Mouse (Mus musculus): ENCODE measurements around the gene Plk5. TPM values are rescaled to one million over a fixed set of nuclear protein-coding genes. Genes with fewer than 3 reads are reported as not detected.

Gene Plk5
- polyA plus RNA-seq, 1 experiment: 0.05 TPM

DNA sequence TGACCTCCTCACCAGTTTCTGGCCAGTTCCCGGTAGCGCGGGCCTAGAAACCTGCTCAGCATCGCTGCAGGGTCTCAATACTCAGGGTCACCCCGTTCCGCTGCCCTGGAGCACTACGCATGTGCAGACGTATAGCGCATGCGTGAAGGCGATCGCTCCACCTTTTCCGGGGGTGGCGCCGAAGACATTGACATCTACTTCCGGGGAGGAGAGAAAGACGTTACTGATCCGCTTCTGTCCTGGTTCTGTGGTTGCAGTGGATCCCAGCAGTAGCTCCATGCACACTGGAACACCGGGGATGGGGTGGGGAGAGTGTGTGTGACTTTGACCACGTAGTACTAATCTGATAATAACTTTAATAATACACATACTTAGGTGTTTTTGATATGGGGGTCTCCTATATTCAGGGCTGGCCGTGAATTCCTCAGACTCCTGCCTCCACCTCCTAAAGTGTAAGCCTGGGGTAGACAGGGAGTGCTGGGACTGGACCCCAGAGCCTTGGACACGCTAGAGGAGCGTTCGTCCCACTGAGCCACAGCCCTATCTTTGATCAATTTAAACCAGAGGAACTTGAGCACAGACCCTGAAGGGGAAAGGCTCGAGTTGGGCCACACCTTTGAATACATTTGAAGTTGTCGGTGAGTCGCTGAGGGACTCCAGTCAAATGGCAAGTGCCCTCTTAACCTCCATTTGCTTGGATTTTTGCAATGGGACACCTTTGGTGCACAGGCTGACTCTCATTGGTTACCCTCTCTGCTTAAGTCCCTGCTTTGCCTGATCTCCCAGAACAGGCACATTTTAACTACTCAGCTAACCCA is 50.6 kb downstream of the Plk5 start, which contains the start of gene Uqcr11:
Uqcr11 (minus strand) TSS at position 147 of the 818 bp plus-strand sequence.
- H3K79me2 ChIP-seq (ENCODE audit: control insufficient read depth, insufficient read depth): peaks cover 33% of the 10 kb centered on the region
- H3K4me2 ChIP-seq (ENCODE audit: low read depth): peak within 1 kb of the TSS; percentile 100
- H3K36me3 ChIP-seq (ENCODE audit: control insufficient read depth, insufficient read depth): peaks cover 13% of the 10 kb centered on the region
- peak within 1 kb of the TSS; percentile 58 for H3ac ChIP-seq (ENCODE audit: control insufficient read depth, insufficient read length)
- TF ChIP-seq POLR2AphosphoS2 (IDR thresholded peaks at IDR 0.05; ENCODE audit: insufficient read length, low read depth) (no peak), POLR2A (IDR thresholded peaks at IDR 0.05; ENCODE audit: insufficient read length, low read depth) (peak; percentile 70), MAX (IDR thresholded peaks at IDR 0.05; ENCODE audit: low read depth) (no peak), REST (IDR thresholded peaks at IDR 0.05; ENCODE audit: insufficient read depth, insufficient read length) (no peak)
- peak within 1 kb of the TSS; percentile 93 for H3K4me3 ChIP-seq
- no peaks in the 10 kb centered on the region for H3K27me3 ChIP-seq (ENCODE audit: control insufficient read depth, insufficient read depth, insufficient read length)

DNA sequence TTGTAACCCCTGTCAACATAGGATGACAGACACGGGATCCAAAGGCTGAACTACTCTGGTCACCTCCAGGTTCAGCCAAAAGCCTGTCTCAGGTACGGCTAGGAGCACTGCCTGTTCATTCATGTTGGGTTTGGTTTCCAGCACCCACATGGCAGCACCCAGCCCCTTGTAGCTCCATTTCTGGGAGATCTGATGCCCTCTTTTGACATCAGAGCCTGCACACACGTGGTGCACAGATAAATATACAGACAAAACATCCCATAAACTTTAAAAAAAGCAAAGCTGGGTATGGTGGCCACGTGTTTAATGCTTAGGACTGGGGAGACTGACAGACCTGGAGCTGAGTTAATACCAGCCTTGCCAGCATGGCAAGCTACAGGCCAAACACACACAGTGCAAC is 51.7 kb downstream of the Plk5 start:
- Histone ChIP-seq H3K4me2 (ENCODE audit: low read depth) (no peak overlapping the region), H3K4me3 (no peak overlapping the region), H3K36me3 (ENCODE audit: control insufficient read depth, insufficient read depth) (peaks cover 13% of the 10 kb centered on the region), H3ac (ENCODE audit: control insufficient read depth, insufficient read length) (no peak overlapping the region), H3K79me2 (ENCODE audit: control insufficient read depth, insufficient read depth) (peaks cover 33% of the 10 kb centered on the region), H3K27me3 (ENCODE audit: control insufficient read depth, insufficient read depth, insufficient read length) (no peaks in the 10 kb centered on the region)
- TF ChIP-seq CEBPB (IDR thresholded peaks at IDR 0.05; ENCODE audit: insufficient read depth, poor library complexity, severe bottlenecking) (no peak), MAX (IDR thresholded peaks at IDR 0.05; ENCODE audit: low read depth) (no peak), MYOG (IDR thresholded peaks at IDR 0.05; ENCODE audit: control insufficient read depth in 1 of 3, insufficient read depth in 1 of 3, insufficient read length in 2 of 3, low read depth in 2 of 3) (no peak), USF1 (IDR thresholded peaks at IDR 0.05; ENCODE audit: low read depth) (no peak), TCF12 (IDR thresholded peaks at IDR 0.05; ENCODE audit: insufficient read depth, poor library complexity, severe bottlenecking) (no peak), MYOD1 (IDR thresholded peaks at IDR 0.05; ENCODE audit: control insufficient read depth in 1 of 3, insufficient read length in 2 of 3, low read depth in 2 of 3) (no peak), POLR2A (IDR thresholded peaks at IDR 0.05; ENCODE audit: insufficient read length, low read depth) (no peak), POLR2AphosphoS2 (IDR thresholded peaks at IDR 0.05; ENCODE audit: insufficient read length, low read depth) (no peak), E2F4 (IDR thresholded peaks at IDR 0.05; ENCODE audit: insufficient read depth) (no peak)

DNA sequence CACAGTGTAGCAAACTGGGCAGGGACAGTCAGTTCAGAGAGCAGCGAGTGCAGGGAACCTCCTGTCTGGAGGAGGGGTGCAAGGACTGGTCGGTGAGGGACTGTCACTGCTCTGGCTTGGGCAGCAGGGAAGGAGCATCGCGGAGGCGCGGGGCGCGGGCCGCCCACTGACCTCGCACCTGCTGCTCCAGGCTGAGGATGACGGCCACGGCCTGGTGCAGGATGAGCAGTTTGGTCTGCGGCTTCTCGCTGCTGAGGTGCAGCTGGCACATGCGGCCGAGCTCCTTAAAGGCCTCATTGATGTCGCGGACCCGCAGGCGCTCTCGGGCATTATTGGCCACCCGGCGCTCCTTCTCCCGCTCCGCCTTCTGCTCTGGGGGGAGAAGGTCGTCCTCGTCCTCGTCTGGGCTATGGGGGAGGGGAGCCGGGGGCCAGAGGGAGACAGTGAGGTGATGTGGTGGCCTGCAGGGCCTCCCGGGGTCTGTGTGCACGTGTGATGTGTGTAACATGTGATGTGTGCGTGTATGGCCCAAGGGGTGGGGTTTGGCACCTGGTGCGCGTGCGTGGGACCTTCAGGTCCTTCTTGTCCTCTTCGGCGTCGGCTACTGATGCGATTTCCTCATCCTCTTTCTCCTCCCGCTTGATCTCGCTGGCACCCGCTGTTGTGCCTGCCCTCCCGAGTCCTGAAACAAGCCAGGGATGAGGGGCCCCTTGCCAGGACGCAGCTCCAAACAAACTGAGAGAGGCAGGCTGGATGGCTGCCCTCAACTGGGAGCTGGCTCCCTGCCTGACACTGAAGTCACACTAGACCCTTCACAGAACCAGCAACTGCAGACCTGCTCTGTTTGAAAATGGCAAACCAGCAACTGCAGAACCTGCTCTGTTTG is 56.6 kb downstream of the Plk5 start:
- TF ChIP-seq REST (IDR thresholded peaks at IDR 0.05; ENCODE audit: insufficient read depth, insufficient read length): no peak
- TF ChIP-seq MYOG (IDR thresholded peaks at IDR 0.05; ENCODE audit: control insufficient read depth in 1 of 3, insufficient read depth in 1 of 3, insufficient read length in 2 of 3, low read depth in 2 of 3): no peak
- TF ChIP-seq POLR2A (IDR thresholded peaks at IDR 0.05; ENCODE audit: insufficient read length, low read depth): no peak
- no peak for TF ChIP-seq MYOD1 (IDR thresholded peaks at IDR 0.05; ENCODE audit: control insufficient read depth in 1 of 3, insufficient read length in 2 of 3, low read depth in 2 of 3)
- no peak for TF ChIP-seq MAX (IDR thresholded peaks at IDR 0.05; ENCODE audit: low read depth)
- no peak for TF ChIP-seq E2F4 (IDR thresholded peaks at IDR 0.05; ENCODE audit: insufficient read depth)

More for the DNA sequence above, 56.6 kb downstream of the Plk5 start:
- Histone ChIP-seq H3K36me3 (ENCODE audit: control insufficient read depth, insufficient read depth) (peaks cover 9% of the 10 kb centered on the region), H3ac (ENCODE audit: control insufficient read depth, insufficient read length) (no peak overlapping the region), H3K4me2 (ENCODE audit: low read depth) (no peak overlapping the region), H3K4me3 (no peak overlapping the region), H3K27me3 (ENCODE audit: control insufficient read depth, insufficient read depth, insufficient read length) (no peaks in the 10 kb centered on the region), H3K79me2 (ENCODE audit: control insufficient read depth, insufficient read depth) (no peaks in the 10 kb centered on the region)

Other genes with a start within 250 kb of the Plk5 start
- gene Stk11, start 240.7 kb upstream of the Plk5 start, polyA plus RNA-seq (2012; fragmentation: generic; extraction: Trizol): 150 TPM
- 1,163 TPM for gene Atp5d, start 217.8 kb upstream of the Plk5 start, polyA plus RNA-seq (2012; fragmentation: generic; extraction: Trizol)
- 10.0 TPM for gene Cbarp, start 215.6 kb upstream of the Plk5 start, polyA plus RNA-seq (2012; fragmentation: generic; extraction: Trizol)
- gene Midn, start 208.2 kb upstream of the Plk5 start, polyA plus RNA-seq (2012; fragmentation: generic; extraction: Trizol): 131 TPM
- 54.2 TPM for gene Cirbp, start 190.5 kb upstream of the Plk5 start, polyA plus RNA-seq (2012; fragmentation: generic; extraction: Trizol)
- 23.5 TPM for gene 1600002K03Rik, start 183.5 kb upstream of the Plk5 start, polyA plus RNA-seq (2012; fragmentation: generic; extraction: Trizol)
- gene Efna2, start 177.0 kb upstream of the Plk5 start, polyA plus RNA-seq (2012; fragmentation: generic; extraction: Trizol): 3.6 TPM
- 30.7 TPM for gene Mum1, start 130.0 kb upstream of the Plk5 start, polyA plus RNA-seq (2012; fragmentation: generic; extraction: Trizol)
- 407 TPM for gene Ndufs7, start 107.3 kb upstream of the Plk5 start, polyA plus RNA-seq (2012; fragmentation: generic; extraction: Trizol)
- 162 TPM for gene Gamt, start 95.4 kb upstream of the Plk5 start, polyA plus RNA-seq (2012; fragmentation: generic; extraction: Trizol)
- 123 TPM for gene Dazap1, start 95.0 kb upstream of the Plk5 start, polyA plus RNA-seq (2012; fragmentation: generic; extraction: Trizol)
- gene Rps15, start 64.0 kb upstream of the Plk5 start, polyA plus RNA-seq (2012; fragmentation: generic; extraction: Trizol): 4,761 TPM
- gene Apc2, start 60.5 kb upstream of the Plk5 start, polyA plus RNA-seq (2012; fragmentation: generic; extraction: Trizol): 0.24 TPM
- gene 2310011J03Rik, start 35.9 kb upstream of the Plk5 start, polyA plus RNA-seq (2012; fragmentation: generic; extraction: Trizol): 44.0 TPM
- 2.1 TPM for gene Pcsk4, start 27.0 kb upstream of the Plk5 start, polyA plus RNA-seq (2012; fragmentation: generic; extraction: Trizol)
- gene Reep6, start 26.5 kb upstream of the Plk5 start, polyA plus RNA-seq (2012; fragmentation: generic; extraction: Trizol): 25.7 TPM
- 57.8 TPM for gene Adamtsl5, start 8.0 kb upstream of the Plk5 start, polyA plus RNA-seq (2012; fragmentation: generic; extraction: Trizol)
- gene Mex3d, start 31.2 kb downstream of the Plk5 start, polyA plus RNA-seq (2012; fragmentation: generic; extraction: Trizol): 29.6 TPM
- gene Mbd3, start 43.1 kb downstream of the Plk5 start, polyA plus RNA-seq (2012; fragmentation: generic; extraction: Trizol): 190 TPM
- 1,247 TPM for gene Uqcr11, start 50.4 kb downstream of the Plk5 start, polyA plus RNA-seq (2012; fragmentation: generic; extraction: Trizol)
- gene Tcf3, start 77.2 kb downstream of the Plk5 start, polyA plus RNA-seq (2012; fragmentation: generic; extraction: Trizol): 67.5 TPM
- gene Onecut3, start 138.4 kb downstream of the Plk5 start, polyA plus RNA-seq (2012; fragmentation: generic; extraction: Trizol): not detected
- gene Atp8b3, start 182.7 kb downstream of the Plk5 start, polyA plus RNA-seq (2012; fragmentation: generic; extraction: Trizol): 0.08 TPM
- 18.8 TPM for gene Rexo1, start 205.1 kb downstream of the Plk5 start, polyA plus RNA-seq (2012; fragmentation: generic; extraction: Trizol)
- 16.0 TPM for gene Klf16, start 220.9 kb downstream of the Plk5 start, polyA plus RNA-seq (2012; fragmentation: generic; extraction: Trizol)
- gene Abhd17a, start 233.9 kb downstream of the Plk5 start, polyA plus RNA-seq (2012; fragmentation: generic; extraction: Trizol): 111 TPM
- gene Scamp4, start 246.4 kb downstream of the Plk5 start, polyA plus RNA-seq (2012; fragmentation: generic; extraction: Trizol): 141 TPM
- 5.7 TPM for gene Adat3, start 246.4 kb downstream of the Plk5 start, polyA plus RNA-seq (2012; fragmentation: generic; extraction: Trizol)
- 1.0 TPM for gene Gm49322, start 249.6 kb downstream of the Plk5 start, polyA plus RNA-seq (2012; fragmentation: generic; extraction: Trizol)

Measured in myocyte (in vitro differentiated cells).